Mouse (Mus musculus) left cerebral cortex, adult 9 months (tissue): ENCODE results near the gene Ppil3.
A peak's percentile ranks its signal among the peaks of the same experiment; 100 is the strongest.

Experiments used
- DNase-seq, 2 experiments: peaks; one replicate each; pipeline ENCODE4 v3.0.0; 2022; ENCODE audit warnings: low spot score in 2 of 2

Ppil3 gene

GRCm38 (mm10) chr1:58445143-58445722 lies at the start of gene Ppil3, which contains the start of gene Nif3l1:
Gene Ppil3, minus strand, starts transcription at chr1:58445486.
Gene Nif3l1, plus strand, starts transcription at chr1:58445151.
- DNase-seq = peak; percentile 88 to 94

- DNase-seq = no peak
Measured at GRCm38 (mm10) chr1:58482647-58483046, 37.4 kb upstream of the Ppil3 start.

GRCm38 (mm10) chr1:58475662-58476061 lies 30.4 kb upstream of the Ppil3 start:
- DNase-seq = no peak

GRCm38 (mm10) chr1:58465561-58465960 lies 20.3 kb upstream of the Ppil3 start:
- DNase-seq = no peak

GRCm38 (mm10) chr1:58465042-58465441 lies 19.8 kb upstream of the Ppil3 start:
- no peak for DNase-seq

- no peak for DNase-seq
Measured at GRCm38 (mm10) chr1:58463935-58464334, 18.6 kb upstream of the Ppil3 start.

GRCm38 (mm10) chr1:58460566-58460965 lies 15.3 kb upstream of the Ppil3 start:
- DNase-seq = no peak

GRCm38 (mm10) chr1:58458867-58459266 lies 13.6 kb upstream of the Ppil3 start:
- no peak for DNase-seq

GRCm38 (mm10) chr1:58458175-58458574 lies 12.9 kb upstream of the Ppil3 start:
- no peak for DNase-seq

- no peak for DNase-seq
Measured at GRCm38 (mm10) chr1:58454316-58454715, 9.0 kb upstream of the Ppil3 start.

GRCm38 (mm10) chr1:58448396-58448795 lies 3.1 kb upstream of the Ppil3 start:
- DNase-seq = no peak

- DNase-seq = no peak
Measured at GRCm38 (mm10) chr1:58447766-58448165, 2.5 kb upstream of the Ppil3 start.

- no peak for DNase-seq
Measured at GRCm38 (mm10) chr1:58445861-58446260, 575 bp upstream of the Ppil3 start.

GRCm38 (mm10) chr1:58444691-58445090 lies 595 bp downstream of the Ppil3 start:
- DNase-seq = no peak

GRCm38 (mm10) chr1:58424551-58424950 lies 20.7 kb downstream of the Ppil3 start:
- DNase-seq = no peak

- peak; percentile 88 to 97 for DNase-seq
Measured at GRCm38 (mm10) chr1:58423371-58424248, 21.7 kb downstream of the Ppil3 start, which contains the start of gene Clk1. Gene Clk1, minus strand, starts transcription at chr1:58424066.

- DNase-seq = no peak
Measured at GRCm38 (mm10) chr1:58422879-58423278, 22.4 kb downstream of the Ppil3 start.

GRCm38 (mm10) chr1:58420961-58421360 lies 24.3 kb downstream of the Ppil3 start:
- DNase-seq = no peak

- DNase-seq = no peak
Measured at GRCm38 (mm10) chr1:58420032-58420431, 25.3 kb downstream of the Ppil3 start.

GRCm38 (mm10) chr1:58416048-58416447 lies 29.2 kb downstream of the Ppil3 start:
- DNase-seq = no peak

GRCm38 (mm10) chr1:58415442-58415841 lies 29.8 kb downstream of the Ppil3 start:
- no peak for DNase-seq

- DNase-seq = no peak
Measured at GRCm38 (mm10) chr1:58410776-58411175, 34.5 kb downstream of the Ppil3 start.

- no peak for DNase-seq
Measured at GRCm38 (mm10) chr1:58410198-58410588, 35.1 kb downstream of the Ppil3 start.
